Mouse (Mus musculus): ENCODE measurements at regions not wholly inside any gene's neighbourhood (a gene's known extent, or its start where the extent isn't known, plus 50 kb on each side); places are given as distances from the start of the nearest gene placed in this dataset.

- TF ChIP-seq CTCF (conservative IDR thresholded peaks at IDR 0.05; ENCODE audit: low read length) (no peak), NANOG (IDR thresholded peaks at IDR 0.05; ENCODE audit: borderline replicate concordance, low read length) (no peak), POU5F1 (IDR thresholded peaks at IDR 0.05; ENCODE audit: borderline replicate concordance, low read length) (no peak)
These were observed 401.2 kb upstream of the Jmjd1c start for GRCm38 (mm10) chr10:66694549-66695285.
